Mouse (Mus musculus) MEL (cell line): ENCODE measurements around the gene Rps21. TPM values are rescaled to one million over a fixed set of nuclear protein-coding genes. Genes with fewer than 3 reads are reported as not detected.
"Not testable (repeated sequence)": the region's sequence is repeated elsewhere in the genome, so short reads cannot be mapped to it uniquely, and the experiment has no call there.

Experiments used
- DNase-seq: peaks from one replicate; pipeline ENCODE4 v3.0.0; 2011; ENCODE audit warnings: low read depth, low spot score
- H3K27ac ChIP-seq: 2 replicates; pipeline ENCODE4 v1.5.1; 2012; ENCODE audit warnings: low read depth, mild to moderate bottlenecking, control low read depth, low read length, moderate library complexity; ENCODE audit not compliant: control insufficient read depth
- H3K27me3 ChIP-seq, 2 experiments: fragments of 150-350 bp in 1 of 2; sonication (generic) in 1 of 2; 2 replicates each; pipeline ENCODE4 v1.6.1; 2012; ENCODE audit warnings: low read length in 2 of 2, mild to moderate bottlenecking in 2 of 2, improper control_type of control experiment in 1 of 2, moderate library complexity in 1 of 2; ENCODE audit not compliant: insufficient read depth in 2 of 2, control insufficient read depth in 1 of 2
- H3K36me3 ChIP-seq, 2 experiments: 2 replicates each; pipeline ENCODE4 v1.6.1; 2012 to 2014; ENCODE audit warnings: low read length in 2 of 2, improper control_type of control experiment in 1 of 2, inconsistent platforms in 1 of 2, mild to moderate bottlenecking in 1 of 2; ENCODE audit not compliant: insufficient read depth in 2 of 2, control insufficient read depth in 1 of 2
- H3K4me1 ChIP-seq, 2 experiments: fragments of 150-350 bp in 1 of 2; sonication (generic) in 1 of 2; 2 replicates each; pipeline ENCODE4 v1.6.1; 2012; ENCODE audit warnings: low read length in 2 of 2, improper control_type of control experiment in 1 of 2, mild to moderate bottlenecking in 1 of 2; ENCODE audit not compliant: insufficient read depth in 2 of 2, control insufficient read depth in 1 of 2
- H3K4me3 ChIP-seq, 2 experiments: fragments of 150-350 bp in 1 of 2; sonication (generic) in 1 of 2; 2 replicates each; pipeline ENCODE4 v1.5.1; 2012; ENCODE audit warnings: low read depth in 2 of 2, low read length in 2 of 2, mild to moderate bottlenecking in 2 of 2, moderate library complexity in 2 of 2, control low read depth in 1 of 2, improper control_type of control experiment in 1 of 2; ENCODE audit not compliant: control insufficient read depth in 1 of 2, insufficient read depth in 1 of 2
- H3K79me2 ChIP-seq: 2 replicates; pipeline ENCODE4 v1.6.1; 2012; ENCODE audit warnings: mild to moderate bottlenecking, low read length, moderate library complexity; ENCODE audit not compliant: control insufficient read depth, poor library complexity, insufficient read depth
- H3K9ac ChIP-seq: 2 replicates; pipeline ENCODE4 v1.6.1; 2012; ENCODE audit warnings: low read depth, mild to moderate bottlenecking, control low read depth, low read length, moderate library complexity; ENCODE audit not compliant: control insufficient read depth, poor library complexity, severe bottlenecking
- H3K9me3 ChIP-seq: fragments of 150-350 bp; sonication (generic); replicated peaks from 2 replicates; pipeline ENCODE4 v1.6.1; 2012; ENCODE audit warnings: mild to moderate bottlenecking, low read length, improper control_type of control experiment, moderate library complexity; ENCODE audit not compliant: insufficient read depth
- CHD1 ChIP-seq: IDR thresholded peaks from 2 replicates; pipeline ENCODE4 v1.6.1; 2012; ENCODE audit warnings: low read depth, mild to moderate bottlenecking, inconsistent platforms, low read length, improper control_type of control experiment
- HCFC1 ChIP-seq: IDR thresholded peaks from 2 replicates; pipeline ENCODE4 v1.6.1; 2012; ENCODE audit warnings: low read depth, mild to moderate bottlenecking, inconsistent platforms, low read length, improper control_type of control experiment, moderate library complexity
- MAX ChIP-seq: IDR thresholded peaks from 2 replicates; pipeline ENCODE4 v1.6.1; 2011; ENCODE audit warnings: low read length, improper control_type of control experiment
- POLR2A ChIP-seq, 2 experiments: IDR thresholded peaks; 2 replicates each; pipeline ENCODE4 v1.6.1; 2011 to 2012; ENCODE audit warnings: low read length in 2 of 2, mild to moderate bottlenecking in 2 of 2, control low read depth in 1 of 2, improper control_type of control experiment in 1 of 2, low read depth in 1 of 2, moderate library complexity in 1 of 2; ENCODE audit not compliant: control insufficient read depth in 1 of 2, insufficient read depth in 1 of 2, poor library complexity in 1 of 2
- POLR2AphosphoS2 ChIP-seq: IDR thresholded peaks from 2 replicates; pipeline ENCODE4 v1.6.1; 2011; ENCODE audit warnings: low read length, improper control_type of control experiment
- RCOR1 ChIP-seq: IDR thresholded peaks from 2 replicates; pipeline ENCODE4 v1.6.1; 2012; ENCODE audit warnings: low read depth, mild to moderate bottlenecking, inconsistent platforms, low read length, improper control_type of control experiment
- SIN3A ChIP-seq: IDR thresholded peaks from 2 replicates; pipeline ENCODE4 v1.6.1; 2012; ENCODE audit warnings: low read length, improper control_type of control experiment, inconsistent platforms
- TBP ChIP-seq: IDR thresholded peaks from 2 replicates; pipeline ENCODE4 v1.8.0; 2011; ENCODE audit warnings: low read depth, low read length, improper control_type of control experiment
- ZC3H11A ChIP-seq: IDR thresholded peaks from 2 replicates; pipeline ENCODE4 v1.6.1; 2012; ENCODE audit warnings: low read depth, mild to moderate bottlenecking, inconsistent platforms, low read length, improper control_type of control experiment
- ZMIZ1 ChIP-seq: IDR thresholded peaks from 2 replicates; pipeline ENCODE4 v1.6.1; 2012; ENCODE audit warnings: low read depth, mild to moderate bottlenecking, inconsistent platforms, low read length, improper control_type of control experiment, moderate library complexity
- polyA plus RNA-seq, 2 experiments: library from polyadenylated mRNA; stranded (reverse) in 1 of 2; unstranded in 1 of 2; fragments of >175 nt in 1 of 2; fragments of >200 nt in 1 of 2; gene quantifications; 2 replicates each; pipeline versions ENCODE4 v1.2.1 to v1.2.4; 2012; ENCODE audit warnings: low replicate concordance in 2 of 2, low read depth in 1 of 2; ENCODE audit not compliant: insufficient read length in 2 of 2, insufficient read depth in 1 of 2, missing spikeins in 1 of 2
- total RNA-seq: library from RNA; depleted of rRNA; stranded (reverse); fragments of 300-350 nt; gene quantifications from 2 replicates; pipeline ENCODE4 v1.2.3, GENCODE M21; 2012

Gene Rps21
- total and polyA plus RNA-seq, 3 experiments: 995 to 4,916 (median 1,182) TPM

- H3K4me3 ChIP-seq: peak overlapping the region; percentile 65 to 84
- H3K9ac ChIP-seq: peak overlapping the region; percentile 92
- peaks cover 6 to 17% of the 10 kb centered on the region in 2 experiments for H3K36me3 ChIP-seq
- H3K9me3 ChIP-seq: no peaks in the 10 kb centered on the region
- TF ChIP-seq RCOR1 (no peak), CHD1 (peak; percentile 97), ZC3H11A (no peak), MAX (peak; percentile 40; the same call in 1 of the 2 replicates), TBP (0 out of 2 replicates have a peak, but pooled peaks have one; percentile 8), HCFC1 (no peak)
- peaks cover 0 to 11% of the 10 kb centered on the region in 2 experiments; a peak in 2 of 4 replicates for H3K4me1 ChIP-seq
- H3K27ac ChIP-seq: peak overlapping the region; percentile 68
- H3K27me3 ChIP-seq: no peaks in the 10 kb centered on the region
- no peak for DNase-seq
- peaks cover 18% of the 10 kb centered on the region for H3K79me2 ChIP-seq
Measured at GRCm38 (mm10) chr2:180257963-180258865, 1.0 kb downstream of the Rps21 start.

- Histone ChIP-seq H3K36me3 (peaks cover 6 to 17% of the 10 kb centered on the region in 2 experiments), H3K9ac (peak overlapping the region; percentile 92), H3K79me2 (peaks cover 18% of the 10 kb centered on the region), H3K27ac (peak overlapping the region; percentile 9), H3K4me1 (peaks cover 0 to 11% of the 10 kb centered on the region in 2 experiments; a peak in 2 of 4 replicates)
- not testable (repeated sequence) for H3K9me3 ChIP-seq, H3K4me3 ChIP-seq, H3K27me3 ChIP-seq
- DNase-seq: peak; percentile 41
- TF ChIP-seq POLR2A (IDR thresholded peaks at IDR 0.05; ENCODE audit: control insufficient read depth in 1 of 2, insufficient read depth in 1 of 2, low read depth in 1 of 2, low read length in 2 of 2, poor library complexity in 1 of 2) (peak in 1 of 2 experiments; percentile 58; a peak in 1 of 4 replicates), ZMIZ1 (0 out of 2 replicates have a peak, but pooled peaks have one; percentile 37), POLR2AphosphoS2 (peak; percentile 94)
Measured at GRCm38 (mm10) chr2:180258951-180259484, 1.8 kb downstream of the Rps21 start.

GRCm38 (mm10) chr2:180259826-180260609, 2.8 kb downstream of the Rps21 start:
- Histone ChIP-seq H3K36me3 (peaks cover 6 to 17% of the 10 kb centered on the region in 2 experiments), H3K79me2 (peaks cover 18% of the 10 kb centered on the region), H3K4me1 (peaks cover 0 to 10% of the 10 kb centered on the region in 2 experiments; a peak in 2 of 4 replicates)
- H3K9me3 ChIP-seq, H3K9ac ChIP-seq, H3K4me3 ChIP-seq, H3K27ac ChIP-seq, H3K27me3 ChIP-seq: not testable (repeated sequence)
- TF ChIP-seq POLR2AphosphoS2 (0 out of 2 replicates have a peak, but pooled peaks have one; percentile 61), SIN3A (0 out of 2 replicates have a peak, but pooled peaks have one; percentile 13)
- DNase-seq: peak; percentile 49
